Mouse (Mus musculus) brain, embryonic 14.5 days (tissue): ENCODE results near the gene Commd6.

Experiments
- CTCF ChIP-seq: fragments of 200-500 bp; IDR thresholded peaks from 2 replicates; pipeline ENCODE4 v1.5.1; 2012; ENCODE audit warnings: inconsistent platforms, mild to moderate bottlenecking, moderate library complexity, borderline replicate concordance; ENCODE audit not compliant: insufficient read depth, insufficient read length; ENCODE audit errors: extremely low read depth
- POLR2A ChIP-seq: fragments of 200-500 bp; IDR thresholded peaks from 2 replicates; pipeline ENCODE4 v1.6.1; 2012; ENCODE audit warnings: mild to moderate bottlenecking, inconsistent platforms, borderline replicate concordance; ENCODE audit not compliant: poor library complexity, insufficient read depth, insufficient read length, severe bottlenecking; ENCODE audit errors: extremely low read depth

- TF ChIP-seq CTCF (no peak), POLR2A (no peak)
Observed at GRCm38 (mm10) chr14:101687696-101688095, 47.2 kb upstream of the Commd6 start.
